Mouse (Mus musculus): ENCODE results near the gene Pid1. TPM values are rescaled to one million over a fixed set of nuclear protein-coding genes. Genes with fewer than 3 reads are reported as not detected.

Gene Pid1
- total and polyA plus RNA-seq, 3 experiments: not detected

- no peak for TF ChIP-seq NRF1 (IDR thresholded peaks at IDR 0.05; ENCODE audit: low read depth, low read length)
- TF ChIP-seq CHD2 (IDR thresholded peaks at IDR 0.05; ENCODE audit: low read length): no peak
- TF ChIP-seq MEF2A (IDR thresholded peaks at IDR 0.05; ENCODE audit: borderline replicate concordance, low read depth, low read length): no peak
- no peak for TF ChIP-seq JUN (IDR thresholded peaks at IDR 0.05; ENCODE audit: insufficient read depth, low read depth, low read length)
- TF ChIP-seq HCFC1 (IDR thresholded peaks at IDR 0.05; ENCODE audit: low read depth, low read length): no peak
- no peak for TF ChIP-seq IRF4 (IDR thresholded peaks at IDR 0.05; ENCODE audit: low read depth, low read length)
- H3K9ac ChIP-seq (ENCODE audit: insufficient read depth, low read depth): no peak overlapping the region
- no peak overlapping the region for H3K4me2 ChIP-seq (ENCODE audit: insufficient read depth, low read depth, poor library complexity, severe bottlenecking)
- no peaks in the 10 kb centered on the region for H3K36me3 ChIP-seq (replicated peaks in 1 of 2; ENCODE audit: control insufficient read depth in 1 of 2, insufficient read depth in 1 of 2, low read length in 1 of 2)
- no peaks in the 10 kb centered on the region for H3K27me3 ChIP-seq (replicated peaks)
- H3K9me3 ChIP-seq (replicated peaks; ENCODE audit: low read length): peaks cover 3% of the 10 kb centered on the region
- in situ Hi-C loops (cut with MboI; ENCODE audit: low pct_ligation_motif_present, low pct_unique_long_range_greater_than_20kb, low sequenced_read_pairs) (no loop called here), dilution Hi-C loops (cut with MboI; ENCODE audit: extremely low pct_ligation_motif_present, extremely low pct_unique_long_range_greater_than_20kb, low sequenced_read_pairs) (no loop called here)
- H3K27ac ChIP-seq (ENCODE audit: insufficient read depth, low read depth): no peak overlapping the region
- H3K79me2 ChIP-seq (replicated peaks; ENCODE audit: control insufficient read depth, extremely low read depth, insufficient read depth, poor library complexity, severe bottlenecking): no peaks in the 10 kb centered on the region
- DNase-seq (ENCODE audit: extremely low read depth): no peak
- no peak overlapping the region for H3K4me3 ChIP-seq (replicated peaks in 1 of 3; ENCODE audit: low read depth in 2 of 3, low read length in 2 of 3, poor library complexity in 1 of 3)
- no peaks in the 10 kb centered on the region for H3K4me1 ChIP-seq (ENCODE audit: control insufficient read depth in 1 of 2, insufficient read depth in 2 of 2)
These were observed 16.9 kb upstream of the Pid1 start for GRCm38 (mm10) chr1:84380895-84381294.

GRCm38 (mm10) chr1:84367733-84368132, 3.8 kb upstream of the Pid1 start:
- no peak for DNase-seq (ENCODE audit: extremely low read depth)
- TF ChIP-seq PAX5 (IDR thresholded peaks at IDR 0.05; ENCODE audit: low read length) (no peak), KAT2A (IDR thresholded peaks at IDR 0.05; ENCODE audit: insufficient replicate concordance, low read length) (no peak), ZMIZ1 (IDR thresholded peaks at IDR 0.05; ENCODE audit: low read depth, low read length) (no peak)
- Histone ChIP-seq H3K4me2 (ENCODE audit: insufficient read depth, low read depth, poor library complexity, severe bottlenecking) (no peak overlapping the region), H3K27ac (ENCODE audit: insufficient read depth, low read depth) (no peak overlapping the region), H3K4me1 (ENCODE audit: control insufficient read depth in 1 of 2, insufficient read depth in 2 of 2) (peaks cover 3 to 28% of the 10 kb centered on the region in 2 experiments; a peak in 2 of 4 replicates), H3K9ac (ENCODE audit: insufficient read depth, low read depth) (no peak overlapping the region), H3K36me3 (replicated peaks in 1 of 2; ENCODE audit: control insufficient read depth in 1 of 2, insufficient read depth in 1 of 2, low read length in 1 of 2) (no peaks in the 10 kb centered on the region), H3K79me2 (replicated peaks; ENCODE audit: control insufficient read depth, extremely low read depth, insufficient read depth, poor library complexity, severe bottlenecking) (no peaks in the 10 kb centered on the region), H3K4me3 (replicated peaks in 1 of 3; ENCODE audit: low read depth in 2 of 3, low read length in 2 of 3, poor library complexity in 1 of 3) (no peak overlapping the region), H3K9me3 (replicated peaks; ENCODE audit: low read length) (no peaks in the 10 kb centered on the region), H3K27me3 (replicated peaks) (peaks cover 9% of the 10 kb centered on the region)
- dilution Hi-C loops (cut with MboI; ENCODE audit: extremely low pct_ligation_motif_present, extremely low pct_unique_long_range_greater_than_20kb, low sequenced_read_pairs): no loop called here
- in situ Hi-C loops (cut with MboI; ENCODE audit: low pct_ligation_motif_present, low pct_unique_long_range_greater_than_20kb, low sequenced_read_pairs): no loop called here

DNA sequence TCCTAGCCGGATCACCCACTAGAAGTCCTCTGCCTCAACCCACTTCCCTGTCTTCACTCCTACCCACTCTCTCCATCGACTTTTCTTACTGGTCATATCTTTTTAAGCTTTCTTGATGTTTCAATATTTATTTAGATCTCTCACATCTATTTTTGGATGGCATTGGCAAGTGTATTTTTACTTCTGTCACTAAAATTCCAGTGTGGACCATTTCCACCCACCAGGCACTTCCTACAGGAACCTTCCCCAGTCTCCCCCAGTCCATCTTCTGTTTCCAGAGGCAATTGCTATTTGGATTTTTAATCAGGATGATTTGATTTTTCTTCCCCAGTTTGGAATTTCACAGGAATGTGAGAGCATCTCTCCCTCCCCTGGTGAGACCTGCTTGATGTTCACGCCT, 2.6 kb upstream of the Pid1 start:
- Histone ChIP-seq H3K27me3 (replicated peaks) (peaks cover 9% of the 10 kb centered on the region), H3K9ac (ENCODE audit: insufficient read depth, low read depth) (no peak overlapping the region), H3K4me3 (replicated peaks in 1 of 3; ENCODE audit: low read depth in 2 of 3, low read length in 2 of 3, poor library complexity in 1 of 3) (no peak overlapping the region), H3K79me2 (replicated peaks; ENCODE audit: control insufficient read depth, extremely low read depth, insufficient read depth, poor library complexity, severe bottlenecking) (no peaks in the 10 kb centered on the region), H3K9me3 (replicated peaks; ENCODE audit: low read length) (no peaks in the 10 kb centered on the region), H3K4me2 (ENCODE audit: insufficient read depth, low read depth, poor library complexity, severe bottlenecking) (no peak overlapping the region), H3K27ac (ENCODE audit: insufficient read depth, low read depth) (no peak overlapping the region), H3K36me3 (replicated peaks in 1 of 2; ENCODE audit: control insufficient read depth in 1 of 2, insufficient read depth in 1 of 2, low read length in 1 of 2) (no peaks in the 10 kb centered on the region), H3K4me1 (ENCODE audit: control insufficient read depth in 1 of 2, insufficient read depth in 2 of 2) (peaks cover 3 to 28% of the 10 kb centered on the region in 2 experiments; a peak in 2 of 4 replicates)
- no peak for DNase-seq (ENCODE audit: extremely low read depth)
- no peak for TF ChIP-seq NRF1 (IDR thresholded peaks at IDR 0.05; ENCODE audit: low read depth, low read length)
- no peak for TF ChIP-seq SIN3A (IDR thresholded peaks at IDR 0.05; ENCODE audit: low read length)
- TF ChIP-seq CTCF (conservative IDR thresholded peaks at IDR 0.05 in 1 of 2, IDR thresholded peaks at IDR 0.05 in 1 of 2; ENCODE audit: low read depth in 2 of 2, low read length in 2 of 2): no peak
- TF ChIP-seq ELF1 (IDR thresholded peaks at IDR 0.05; ENCODE audit: low read depth, low read length): no peak
- no peak for TF ChIP-seq USF1 (IDR thresholded peaks at IDR 0.05; ENCODE audit: low read depth, low read length)
- dilution Hi-C loops (cut with MboI; ENCODE audit: extremely low pct_ligation_motif_present, extremely low pct_unique_long_range_greater_than_20kb, low sequenced_read_pairs): no loop called here
- in situ Hi-C loops (cut with MboI; ENCODE audit: low pct_ligation_motif_present, low pct_unique_long_range_greater_than_20kb, low sequenced_read_pairs): no loop called here

Data from CH12.LX (cell line).